Mouse (Mus musculus): ENCODE data around the gene Cdk5.
"Not testable (repeated sequence)": the region's sequence is repeated elsewhere in the genome, so short reads cannot be mapped to it uniquely, and the experiment has no call there.

The Cdk5 gene

DNA sequence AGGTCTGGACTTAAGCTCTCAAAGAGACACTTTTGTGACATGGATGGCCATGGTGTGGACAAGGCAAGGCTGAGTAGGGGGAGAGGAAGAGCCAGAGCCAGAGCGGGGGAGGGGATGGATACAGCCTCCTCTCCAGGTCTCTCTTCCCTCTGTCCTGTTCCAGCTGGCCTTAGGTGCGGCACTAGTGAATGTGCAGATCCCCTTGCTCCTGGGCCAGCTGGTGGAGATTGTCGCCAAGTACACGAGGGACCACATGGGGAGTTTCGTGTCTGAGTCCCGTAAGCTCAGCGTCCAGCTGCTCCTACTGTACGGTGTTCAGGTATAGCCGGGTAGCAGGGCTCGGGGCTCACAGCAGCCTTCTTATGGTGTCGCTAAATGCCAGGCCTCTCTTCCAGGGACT lies 23.0 kb downstream of the Cdk5 start:
- no peak for DNase-seq (ENCODE audit: extremely low read depth, low read depth)

DNA sequence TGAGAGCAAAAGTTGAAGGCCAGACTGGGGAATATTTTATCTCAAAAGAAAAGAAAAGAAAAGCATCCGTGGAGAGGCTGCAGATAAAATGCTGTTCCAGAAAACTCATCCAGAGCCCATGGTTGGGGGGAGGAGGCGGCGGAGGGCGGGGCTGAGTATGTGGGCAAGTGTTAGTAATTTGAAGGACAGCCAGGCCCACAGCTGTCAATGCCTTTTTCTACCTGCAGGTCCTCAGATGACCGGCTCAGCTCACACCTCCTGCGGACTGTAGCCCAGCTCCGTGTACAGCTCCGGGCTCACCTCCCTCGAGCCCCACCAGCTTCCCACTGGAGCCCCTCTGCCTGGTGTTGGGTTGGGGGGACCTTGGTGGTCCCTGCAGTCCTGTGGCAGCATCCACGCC lies 23.6 kb downstream of the Cdk5 start:
- DNase-seq (ENCODE audit: extremely low read depth, low read depth): no peak

DNA sequence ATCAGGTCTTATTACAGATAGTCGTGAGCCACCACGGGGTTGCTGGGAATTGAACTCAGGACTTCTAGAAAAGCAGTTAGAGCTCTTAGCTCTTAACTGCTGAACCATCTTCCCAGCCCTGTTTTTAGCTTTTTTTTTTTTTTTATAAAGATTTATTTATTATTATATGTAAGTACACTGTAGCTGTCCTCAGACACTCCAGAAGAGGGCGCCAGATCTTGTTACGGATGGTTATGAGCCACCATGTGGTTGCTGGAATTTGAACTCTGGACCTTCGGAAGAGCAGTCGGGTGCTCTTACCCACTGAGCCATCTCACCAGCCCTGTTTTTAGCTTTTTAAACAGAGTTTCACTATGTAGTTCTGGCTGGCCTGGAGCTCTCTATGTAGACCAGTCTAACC lies 27.1 kb downstream of the Cdk5 start:
- DNase-seq (ENCODE audit: extremely low read depth, low read depth): not testable (repeated sequence)

DNA sequence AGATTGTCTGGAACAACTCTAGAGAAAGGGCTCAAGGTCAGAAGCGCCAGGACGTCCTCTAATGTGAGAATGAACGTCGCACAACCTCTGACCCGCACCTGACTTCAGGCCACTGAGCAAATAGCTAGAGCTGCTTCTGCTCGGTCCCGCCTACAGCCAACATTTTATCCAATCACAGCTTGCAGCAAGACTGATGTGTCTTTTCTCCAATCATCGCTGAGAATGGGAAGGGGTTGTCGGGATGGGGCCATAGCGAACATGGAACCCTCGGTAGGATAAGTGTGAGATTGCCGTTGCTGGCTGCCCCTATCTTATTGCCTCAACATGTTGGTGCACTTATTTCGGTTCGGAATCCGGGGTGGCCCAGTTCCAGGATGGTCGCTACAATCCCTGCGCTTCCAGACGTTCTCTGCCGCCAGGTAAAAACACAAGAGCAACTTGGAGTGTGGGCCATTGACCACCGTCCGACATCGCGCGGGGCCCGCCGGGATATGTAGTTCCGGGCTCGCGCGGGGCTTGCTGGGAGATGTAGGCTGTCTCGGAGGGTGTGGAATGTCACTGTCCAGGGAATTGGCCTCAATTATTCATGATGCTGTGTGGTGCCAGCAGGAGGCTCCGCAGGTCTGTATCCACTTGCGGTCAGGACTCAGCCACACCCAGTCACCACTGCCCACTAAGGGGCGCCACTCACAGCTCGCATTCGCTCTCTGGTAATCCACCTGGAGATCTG lies 29.0 kb downstream of the Cdk5 start:
- peak; percentile 100 for DNase-seq (ENCODE audit: extremely low read depth, low read depth)

DNA sequence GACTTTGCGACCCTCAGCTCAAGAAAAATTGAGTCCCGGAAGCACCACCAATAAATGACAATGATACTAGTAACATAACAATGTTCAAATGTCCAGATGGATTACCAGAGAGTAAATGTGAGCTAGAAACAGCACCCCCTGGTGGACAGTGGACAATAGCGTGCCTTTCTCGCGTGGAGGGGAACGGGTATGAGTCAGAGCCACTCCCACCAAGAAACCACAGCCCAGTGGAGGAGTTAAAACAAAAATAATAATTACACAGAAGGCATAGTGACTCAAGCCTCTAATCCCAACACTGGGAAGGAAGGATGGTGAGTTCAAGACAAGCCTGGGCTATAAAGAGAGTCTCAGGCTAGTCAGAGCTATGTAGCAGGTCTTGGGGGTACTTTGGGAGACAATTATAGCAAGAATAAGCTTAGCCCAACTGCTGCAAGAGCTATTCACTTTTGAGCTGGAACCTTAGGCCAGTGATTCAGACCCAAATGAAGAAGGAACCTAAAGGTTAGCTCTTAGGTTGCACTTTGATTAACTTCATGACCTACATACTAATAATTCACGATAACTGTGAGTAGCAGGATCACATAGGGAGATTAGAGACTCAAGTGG lies 29.8 kb downstream of the Cdk5 start, which contains the start of gene Abcb8:
Abcb8 (plus strand) TSS at position 272 of the 606 bp plus-strand sequence.
- DNase-seq (ENCODE audit: extremely low read depth, low read depth): peak; percentile 93

DNA sequence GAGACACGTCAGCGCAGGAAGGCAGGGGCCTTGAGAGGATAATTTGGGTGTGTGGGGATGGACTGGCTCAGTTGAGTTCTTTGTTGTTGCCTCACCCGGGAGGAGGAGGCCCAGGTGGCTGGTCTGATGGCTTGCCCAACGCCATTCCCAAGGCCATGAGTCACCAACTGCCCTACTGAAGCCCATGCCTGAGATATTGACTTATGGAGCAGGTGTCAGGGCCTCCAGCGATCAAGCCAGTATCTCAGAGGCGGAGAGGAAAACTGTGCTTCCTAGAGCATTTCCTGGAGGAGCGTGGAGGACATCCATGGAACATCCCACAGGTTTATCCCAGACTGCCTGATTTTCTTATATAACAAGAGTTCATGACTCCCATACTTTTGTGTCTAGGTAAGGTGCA lies 30.6 kb downstream of the Cdk5 start:
- no peak for DNase-seq (ENCODE audit: extremely low read depth, low read depth)

DNA sequence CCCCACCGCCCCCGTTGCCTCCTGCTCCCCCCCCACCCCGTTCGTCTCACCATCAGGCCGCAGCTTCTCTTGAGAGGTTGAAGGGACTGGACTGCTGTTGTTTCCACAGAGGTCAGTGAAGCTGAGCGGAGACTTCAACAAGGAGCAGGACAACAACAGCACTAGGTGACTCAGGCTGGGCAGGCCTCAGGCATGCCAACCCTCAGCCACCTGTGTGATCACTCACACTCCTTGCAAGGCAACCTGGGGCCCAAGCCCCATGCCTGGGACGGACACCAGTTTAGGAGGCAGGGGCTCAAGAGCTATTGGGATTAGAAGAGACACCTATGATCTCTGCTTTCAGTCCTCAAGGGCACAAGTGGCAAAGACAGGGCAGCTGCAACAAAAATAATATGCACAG lies 31.5 kb downstream of the Cdk5 start, which contains the start of gene Atg9b:
Atg9b (minus strand) TSS at position 280 of the 400 bp plus-strand sequence.
- DNase-seq (ENCODE audit: extremely low read depth, low read depth): no peak

DNA sequence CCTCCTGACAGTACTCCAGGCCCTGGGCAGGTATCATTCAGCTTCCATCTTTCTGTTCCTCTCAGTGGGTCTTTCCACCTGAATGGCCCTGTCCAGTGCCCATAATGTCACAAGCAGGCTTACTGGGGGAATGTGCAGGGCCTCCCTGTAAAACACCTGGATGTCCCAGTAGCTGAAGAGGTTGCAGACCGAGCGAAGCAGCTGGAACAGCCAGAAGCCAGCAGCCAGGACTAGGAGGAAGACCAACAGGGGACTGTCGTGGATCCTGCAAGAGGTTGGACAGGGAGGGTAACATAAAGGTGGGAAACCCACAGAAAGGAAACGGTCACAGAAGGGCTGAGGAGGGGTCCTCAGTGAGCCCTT lies 33.7 kb downstream of the Cdk5 start:
- DNase-seq (ENCODE audit: extremely low read depth, low read depth): no peak

DNA sequence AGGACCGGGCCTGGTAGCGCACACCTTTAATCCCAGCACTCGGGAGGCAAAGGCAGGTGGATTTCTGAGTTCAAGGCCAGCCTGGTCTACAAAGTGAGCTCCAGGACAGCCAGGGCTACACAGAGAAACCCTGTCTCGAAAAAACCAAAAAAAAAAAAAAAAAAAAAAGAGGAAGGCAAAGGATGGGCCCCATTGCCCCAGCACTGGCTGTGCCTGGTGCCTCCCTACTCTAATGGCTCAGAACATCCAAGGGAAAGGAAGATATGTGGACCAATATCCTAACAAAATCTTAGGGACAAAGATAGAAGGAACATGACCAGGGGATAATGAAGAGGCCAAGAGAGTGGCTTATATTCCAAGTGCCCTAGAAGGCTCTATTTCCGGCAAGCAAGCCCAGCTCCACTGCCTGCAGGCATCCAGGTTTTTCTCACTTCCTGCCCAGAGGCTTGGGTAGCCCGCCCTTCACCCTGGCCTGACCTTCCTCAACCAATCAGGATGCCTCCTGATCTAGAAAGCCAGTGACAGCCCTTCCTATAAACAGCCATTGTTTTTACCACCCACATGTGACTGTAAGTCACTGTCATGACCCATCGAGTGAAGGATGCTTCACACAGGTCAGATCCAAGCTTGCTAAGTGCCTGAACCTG lies 34.2 kb downstream of the Cdk5 start:
- DNase-seq (ENCODE audit: extremely low read depth, low read depth): peak; percentile 96

DNA sequence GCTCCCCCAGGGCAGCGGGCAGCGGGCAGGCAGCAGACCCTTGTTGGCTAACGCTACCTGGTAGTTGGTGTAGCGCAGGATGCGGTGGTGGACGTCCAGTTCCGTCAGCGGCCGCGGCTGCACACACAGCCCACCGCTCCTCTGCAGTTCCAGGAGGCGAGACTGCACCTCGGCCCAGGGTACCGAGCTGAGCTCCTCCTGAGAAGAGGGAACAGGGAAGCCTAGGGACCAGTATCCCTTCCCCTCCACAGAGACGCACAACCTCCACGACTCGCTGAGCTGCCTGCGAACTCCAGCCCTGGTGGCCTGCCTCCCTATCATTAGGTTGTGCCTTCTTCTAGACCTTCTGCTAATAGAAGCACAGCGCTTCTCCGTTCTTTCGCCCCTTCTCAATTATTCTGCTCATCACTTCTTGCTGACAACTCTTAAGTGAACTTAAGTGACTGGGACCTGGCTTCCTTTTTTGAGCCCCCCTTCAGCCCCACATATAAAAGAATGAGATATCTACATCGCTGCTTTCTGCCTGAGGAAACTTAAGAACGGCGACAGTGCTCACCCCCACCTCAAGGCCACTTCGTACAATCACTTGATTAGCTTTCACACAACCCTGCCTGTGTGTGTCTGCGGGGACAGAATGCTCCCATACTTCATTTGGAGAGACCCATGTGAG lies 34.9 kb downstream of the Cdk5 start:
- DNase-seq (ENCODE audit: extremely low read depth, low read depth): peak; percentile 52

DNA sequence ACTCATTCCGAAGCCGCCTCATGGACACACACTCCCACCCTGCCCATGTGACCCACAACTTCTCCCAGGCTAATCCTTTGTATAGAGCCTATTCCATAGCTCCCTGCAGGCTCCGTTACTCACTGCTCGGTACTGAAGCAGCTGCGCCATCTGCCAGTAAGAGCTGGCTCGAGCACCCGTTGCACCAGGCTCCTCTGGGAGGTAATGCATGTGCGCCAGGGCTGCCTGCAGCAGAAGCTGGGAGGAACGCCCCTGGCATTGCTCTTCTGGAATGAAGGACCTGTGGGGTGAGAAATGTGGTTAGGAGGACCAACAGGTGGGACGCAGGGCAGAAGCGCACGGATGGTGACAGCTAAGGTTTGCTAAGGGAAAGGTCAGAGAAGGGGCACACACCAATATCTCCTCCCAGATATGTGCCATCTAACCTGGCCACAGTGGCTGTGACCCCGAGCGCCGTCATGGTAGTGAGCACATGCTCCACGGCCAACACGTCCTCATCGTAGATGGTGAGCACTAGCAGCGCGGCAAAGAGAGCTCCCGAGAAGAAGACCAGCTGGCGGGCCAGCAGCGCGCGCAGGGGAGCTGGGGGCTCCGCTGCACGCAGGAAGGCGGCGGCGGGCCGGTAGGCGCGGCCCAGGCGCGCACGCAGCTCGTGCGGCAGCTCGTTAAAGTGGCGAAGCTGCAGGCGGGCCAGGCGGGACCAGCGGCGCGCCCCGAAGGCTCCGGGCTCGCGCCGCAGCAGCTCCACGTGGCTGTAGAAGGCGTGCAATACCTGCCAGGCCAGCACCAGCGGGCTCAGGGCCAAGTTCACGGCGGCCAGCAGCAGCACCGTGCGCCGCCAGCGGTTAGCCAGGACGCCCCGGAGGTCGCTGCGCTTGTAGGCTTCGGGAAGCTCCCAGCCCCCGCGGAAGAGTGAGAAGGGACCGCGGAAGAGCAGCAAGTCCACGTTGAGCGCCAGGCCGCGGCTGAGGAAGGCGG lies 35.8 kb downstream of the Cdk5 start:
- peak; percentile 43 for DNase-seq (ENCODE audit: extremely low read depth, low read depth)

DNA sequence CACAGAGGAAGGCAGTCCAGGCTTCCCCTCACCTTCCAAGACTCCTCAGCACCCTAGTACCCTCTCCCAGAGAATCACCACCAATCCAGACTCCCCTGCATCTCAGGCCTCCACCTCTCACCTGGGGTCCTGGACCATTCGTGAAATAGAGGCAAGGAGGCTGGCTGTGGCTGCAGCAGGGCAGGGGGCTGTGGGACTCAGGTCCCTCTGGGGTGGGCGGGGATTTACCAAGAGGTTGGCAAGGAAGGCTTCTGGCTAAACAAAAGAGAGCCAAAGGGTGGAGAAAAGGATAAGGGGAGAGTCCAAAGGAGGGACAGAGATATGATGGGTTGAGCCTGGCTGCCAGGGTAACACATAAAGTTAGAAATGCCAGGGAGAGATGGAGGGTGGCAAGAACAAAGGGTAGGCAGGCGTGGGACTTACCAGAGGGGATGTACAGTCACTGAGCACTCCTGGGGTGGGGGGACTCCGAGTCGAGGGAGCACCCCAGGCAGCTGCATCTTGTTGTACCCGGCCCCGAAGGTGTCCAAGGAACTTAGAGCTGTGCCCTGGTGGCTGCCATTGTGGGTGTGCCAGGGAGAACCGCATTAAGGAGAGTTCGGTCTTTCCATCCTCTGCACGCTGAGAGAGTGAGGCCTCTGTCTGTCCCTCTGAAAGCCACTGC lies 37.3 kb downstream of the Cdk5 start:
- DNase-seq (ENCODE audit: extremely low read depth, low read depth): no peak

DNA sequence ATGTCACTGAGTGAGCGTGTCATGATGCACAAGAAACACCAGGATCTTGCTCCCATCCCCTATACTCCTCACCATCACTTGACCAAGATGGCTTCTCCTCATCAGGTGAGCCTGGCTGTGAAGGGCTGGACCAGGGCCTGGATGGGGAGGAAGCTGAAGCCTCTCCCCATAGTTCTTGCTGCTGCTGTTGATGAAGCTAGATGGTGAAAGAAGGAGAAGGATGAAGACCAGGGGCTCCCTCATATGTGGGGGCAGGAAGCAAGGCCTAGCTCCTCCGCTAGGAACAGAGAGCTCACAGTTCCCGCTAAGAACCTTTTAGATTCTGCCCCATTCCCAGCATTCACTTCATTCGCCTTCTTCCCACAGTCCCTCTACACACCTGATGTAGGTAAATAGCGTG lies 38.0 kb downstream of the Cdk5 start:
- no peak for DNase-seq (ENCODE audit: extremely low read depth, low read depth)

DNA sequence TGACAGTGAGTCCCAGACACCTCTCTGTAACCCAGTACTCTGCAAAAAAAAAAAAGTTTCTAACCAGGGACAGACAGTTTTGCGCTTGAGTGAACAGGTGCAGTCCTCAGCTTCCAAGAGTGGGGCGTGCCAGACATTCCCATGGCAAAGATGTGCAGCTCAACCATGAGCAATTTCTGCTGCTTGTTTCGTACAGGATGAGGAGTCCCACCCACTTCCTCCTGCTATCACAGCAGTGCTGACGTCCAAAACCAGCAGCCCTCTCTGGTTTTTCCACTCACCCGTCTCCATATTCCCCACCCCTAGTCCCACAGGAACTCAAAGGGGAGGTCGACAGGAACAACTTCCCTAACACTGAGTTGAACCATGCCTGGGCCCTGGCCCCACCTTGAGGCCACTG lies 38.9 kb downstream of the Cdk5 start:
- no peak for DNase-seq (ENCODE audit: extremely low read depth, low read depth)

DNA sequence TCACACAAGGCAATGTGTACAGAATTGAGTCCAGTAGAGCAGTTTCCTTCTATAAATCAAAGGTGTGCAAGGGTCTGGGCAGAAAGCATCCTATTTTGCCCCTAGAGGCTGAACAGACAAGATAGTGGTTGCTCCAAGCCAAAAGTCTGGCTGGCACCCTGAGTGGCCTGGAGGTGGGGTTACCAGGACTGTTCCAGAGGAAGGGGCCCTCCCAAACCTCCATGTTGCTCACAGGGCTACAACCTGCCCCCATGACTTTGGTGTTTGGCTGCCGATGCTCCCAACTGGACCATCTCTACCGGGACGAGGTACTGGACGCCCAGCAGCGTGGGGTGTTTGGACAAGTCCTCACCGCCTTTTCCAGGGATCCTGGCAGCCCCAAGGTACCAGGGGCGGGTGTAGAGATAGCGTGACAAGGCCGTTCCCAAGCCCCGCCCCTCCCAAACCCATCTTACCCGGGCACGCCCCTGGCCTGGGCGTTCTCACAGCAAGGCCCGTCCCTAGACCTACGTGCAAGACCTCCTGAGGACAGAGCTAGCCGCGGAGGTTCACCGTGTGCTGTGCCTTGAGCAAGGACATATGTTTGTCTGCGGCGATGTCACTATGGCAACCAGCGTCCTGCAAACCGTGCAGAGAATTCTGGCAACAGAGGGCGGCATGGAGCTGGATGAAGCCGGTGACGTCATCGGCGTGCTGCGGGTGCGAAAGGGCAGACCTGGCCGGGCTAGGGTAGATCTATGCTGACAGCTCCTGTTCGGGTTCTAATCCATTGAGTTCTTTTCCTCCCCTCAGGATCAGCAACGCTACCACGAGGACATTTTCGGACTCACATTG lies 40.1 kb downstream of the Cdk5 start:
- DNase-seq (ENCODE audit: extremely low read depth, low read depth): peak; percentile 97

DNA sequence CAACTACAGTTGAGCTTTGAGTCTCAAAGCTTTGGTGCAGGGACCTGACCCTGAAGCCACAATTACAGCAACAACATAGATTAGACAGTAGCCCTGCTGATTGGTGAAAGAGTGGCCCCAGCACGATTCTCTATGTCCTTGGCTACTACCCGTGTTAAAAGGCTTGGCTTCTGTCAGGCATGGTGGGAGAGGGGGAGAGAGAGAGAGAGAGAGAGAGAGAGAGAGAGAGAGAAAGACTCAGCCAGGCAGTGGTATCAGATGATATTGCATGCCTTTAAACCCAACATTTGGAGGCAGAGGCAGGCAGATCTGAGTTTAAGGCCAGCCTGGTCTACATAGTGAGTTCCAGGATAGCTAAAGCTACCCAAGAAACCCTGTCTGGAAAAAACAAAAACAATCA lies 41.3 kb downstream of the Cdk5 start:
- DNase-seq (ENCODE audit: extremely low read depth, low read depth): no peak

DNA sequence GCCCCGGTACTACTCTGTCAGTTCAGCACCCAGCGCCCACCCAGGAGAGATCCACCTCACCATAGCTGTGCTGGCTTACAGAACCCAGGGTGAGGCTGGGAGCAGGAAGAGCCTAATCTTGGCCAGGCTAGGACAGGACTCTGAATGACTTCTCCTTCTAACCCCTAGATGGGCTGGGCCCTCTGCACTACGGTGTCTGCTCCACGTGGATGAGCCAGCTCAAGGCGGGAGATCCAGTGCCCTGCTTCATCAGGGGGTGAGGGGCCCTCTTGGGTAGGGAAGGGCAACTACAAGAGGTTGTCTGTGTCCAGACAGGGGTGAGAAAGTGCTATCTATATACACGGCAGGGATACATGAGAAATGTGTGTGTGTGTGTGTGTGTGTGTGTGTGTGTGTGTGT lies 41.8 kb downstream of the Cdk5 start:
- DNase-seq (ENCODE audit: extremely low read depth, low read depth): no peak

DNA sequence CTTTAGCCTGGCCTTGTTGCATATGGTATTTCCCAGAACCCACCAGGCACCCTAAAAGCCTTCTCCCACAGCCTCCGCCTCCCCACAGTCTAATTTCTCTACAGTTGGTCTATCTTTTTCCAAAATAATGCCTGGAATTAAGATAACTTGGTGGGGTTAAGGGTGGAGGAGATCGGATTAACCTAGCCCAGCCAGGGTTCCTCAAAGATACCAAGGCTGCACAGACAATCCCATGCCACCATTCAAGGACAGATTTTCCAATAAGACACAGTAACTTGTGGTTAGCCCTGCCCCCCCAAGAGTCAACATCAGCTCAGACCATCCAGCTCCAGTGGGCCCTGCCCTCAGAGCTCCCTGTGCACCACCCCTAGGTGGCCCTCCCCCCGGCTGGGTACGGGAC lies 42.8 kb downstream of the Cdk5 start:
- DNase-seq (ENCODE audit: extremely low read depth, low read depth): no peak

DNA sequence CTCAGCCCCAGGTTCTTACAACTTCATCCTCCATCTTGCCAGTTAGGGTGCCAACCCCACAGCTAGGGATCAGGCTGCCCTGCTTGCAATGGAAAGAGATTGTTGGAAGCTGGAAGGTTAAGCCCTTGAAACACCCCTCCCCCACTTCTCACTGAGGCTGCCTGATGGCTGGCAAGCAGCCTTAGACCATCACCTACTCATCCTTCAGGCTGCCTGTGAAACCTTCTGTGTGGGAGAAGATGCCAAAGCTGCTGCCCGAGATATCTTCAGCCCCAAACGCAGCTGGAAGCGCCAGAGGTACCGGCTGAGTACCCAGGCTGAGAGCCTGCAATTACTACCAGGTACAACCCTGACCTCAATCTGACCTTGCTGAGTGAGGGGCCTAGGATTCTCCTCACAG lies 43.8 kb downstream of the Cdk5 start:
- no peak for DNase-seq (ENCODE audit: extremely low read depth, low read depth)

DNA sequence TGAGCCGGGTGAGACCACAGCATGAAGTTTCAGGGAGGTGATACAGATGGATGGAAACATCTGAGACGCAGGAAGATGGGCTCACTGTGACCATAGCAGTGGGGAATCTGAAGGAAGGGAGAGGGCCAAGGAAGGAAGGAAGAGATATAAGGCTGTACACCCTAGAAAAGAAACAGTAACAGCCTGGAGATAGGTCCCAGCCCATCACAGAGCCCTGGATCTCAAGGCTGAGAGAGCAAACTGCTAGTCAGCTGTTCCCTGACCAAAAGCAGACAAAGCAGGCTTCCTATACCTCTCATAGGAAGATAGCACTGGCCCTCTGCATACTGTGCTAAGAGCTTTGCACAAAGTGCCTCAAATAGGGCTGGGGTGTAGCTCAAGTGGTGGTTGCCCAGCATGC lies 44.6 kb downstream of the Cdk5 start:
- DNase-seq (ENCODE audit: extremely low read depth, low read depth): no peak

All from MEL-GATA-1-ER (cell line).